Mouse (Mus musculus) kidney, adult 2 months (tissue): ENCODE measurements around the gene Washc3.

ENCODE experiments used
- CTCF ChIP-seq: fragments of 200-500 bp; conservative IDR thresholded peaks from 2 replicates; pipeline ENCODE4 v1.5.1; 2011; ENCODE audit warnings: low read depth, mild to moderate bottlenecking, control low read depth, low read length, moderate library complexity, mixed read lengths; ENCODE audit not compliant: insufficient read depth, insufficient read length
- POLR2A ChIP-seq: fragments of 200-500 bp; IDR thresholded peaks from one replicate; pipeline ENCODE4 v1.6.1; 2011; ENCODE audit warnings: low read depth, low read length, control low read depth

DNA sequence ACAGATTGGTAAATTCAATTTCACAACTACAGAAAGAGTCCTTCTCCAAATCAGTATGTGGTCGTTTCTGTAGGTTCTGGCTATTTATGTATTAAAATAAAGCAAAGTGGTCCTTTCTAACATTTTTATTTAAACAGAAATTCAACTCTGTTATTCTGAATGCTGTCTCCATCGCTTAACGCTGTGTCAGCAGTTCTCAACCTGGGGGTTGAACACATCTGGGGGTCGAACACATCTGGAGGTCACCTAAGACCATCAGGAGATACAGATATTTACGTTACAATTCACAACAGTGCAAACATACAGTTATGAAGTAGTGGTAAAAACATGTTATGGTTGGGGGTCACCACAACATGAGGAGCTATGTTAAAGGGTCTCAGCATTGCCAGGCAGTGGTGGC is 73.2 kb downstream of the Washc3 start:
- TF ChIP-seq CTCF = no peak
- TF ChIP-seq POLR2A = no peak
